Mouse (Mus musculus) spleen, adult 2 months (tissue): ENCODE measurements around the gene Krt75.

Experiments
- CTCF ChIP-seq: fragments of 200-500 bp; IDR thresholded peaks from 2 replicates; pipeline ENCODE4 v1.5.1; 2011; ENCODE audit warnings: mild to moderate bottlenecking, inconsistent platforms; ENCODE audit not compliant: insufficient read depth, insufficient read length, insufficient replicate concordance; ENCODE audit errors: extremely low read depth
- POLR2A ChIP-seq: fragments of 200-500 bp; IDR thresholded peaks from 2 replicates; pipeline ENCODE4 v1.6.1; 2011; ENCODE audit warnings: low read depth, low read length, inconsistent platforms

GRCm38 (mm10) chr15:101519792-101520191 is 53.9 kb downstream of the Krt75 start:
- peak; percentile 64; the same call in 1 of the 2 replicates for TF ChIP-seq CTCF
- TF ChIP-seq POLR2A: no peak
